Mouse (Mus musculus) kidney, adult 8-10 months (tissue): ENCODE data around the gene Tmem121b.

Source experiments
- DNase-seq, 2 experiments: peaks; one replicate each; pipeline ENCODE4 v3.0.0; 2022

The Tmem121b gene

DNA sequence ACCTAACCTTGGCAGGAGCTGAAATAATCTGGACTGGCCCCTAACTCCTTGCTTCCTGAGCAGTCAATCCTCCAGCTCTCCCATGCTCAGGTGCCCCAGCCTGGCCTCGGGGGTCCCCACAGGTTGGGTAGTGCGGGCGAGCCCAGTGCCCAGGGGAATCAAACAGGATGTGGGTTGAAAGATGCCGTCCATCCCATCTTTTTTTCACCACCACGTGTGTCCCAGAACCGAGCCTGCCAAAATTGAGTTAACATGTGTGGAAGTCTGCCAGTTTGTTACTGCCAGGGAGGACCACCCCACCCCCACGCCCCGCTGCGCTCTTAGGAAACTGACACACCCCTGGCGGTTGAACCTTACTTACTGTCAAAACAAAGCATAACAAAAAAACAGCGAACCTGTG lies 29.7 kb downstream of the Tmem121b start:
- DNase-seq = peak in 1 of 2 experiments; percentile 45

- peak; percentile 86 for DNase-seq
Observed at GRCm38 (mm10) chr6:120463086-120463871, 30.3 kb downstream of the Tmem121b start, which contains the start of gene Il17ra. Gene Il17ra, plus strand, starts transcription at chr6:120463247.

- DNase-seq = no peak
Observed at GRCm38 (mm10) chr6:120462251-120462650, 31.4 kb downstream of the Tmem121b start.

DNA sequence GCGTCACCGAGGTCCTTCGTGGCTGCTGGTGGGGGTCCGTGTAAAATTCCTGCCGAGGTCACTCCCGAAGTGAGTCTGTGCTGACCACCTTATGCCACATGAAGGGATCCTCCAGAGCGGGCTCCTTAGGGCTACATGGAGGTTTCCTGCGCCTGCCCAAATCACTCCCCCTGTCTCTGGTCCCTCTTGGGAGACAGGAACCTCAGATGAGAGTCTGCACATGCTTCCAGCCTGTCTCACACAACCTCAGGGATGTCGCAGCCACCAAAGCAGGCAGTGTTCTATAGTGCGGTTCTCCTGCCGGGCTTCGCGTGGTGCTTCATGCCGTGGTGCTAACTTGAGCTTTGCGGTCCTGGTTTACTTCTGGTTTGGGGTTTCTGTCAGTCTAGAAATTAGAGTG lies 32.4 kb downstream of the Tmem121b start:
- no peak for DNase-seq

DNA sequence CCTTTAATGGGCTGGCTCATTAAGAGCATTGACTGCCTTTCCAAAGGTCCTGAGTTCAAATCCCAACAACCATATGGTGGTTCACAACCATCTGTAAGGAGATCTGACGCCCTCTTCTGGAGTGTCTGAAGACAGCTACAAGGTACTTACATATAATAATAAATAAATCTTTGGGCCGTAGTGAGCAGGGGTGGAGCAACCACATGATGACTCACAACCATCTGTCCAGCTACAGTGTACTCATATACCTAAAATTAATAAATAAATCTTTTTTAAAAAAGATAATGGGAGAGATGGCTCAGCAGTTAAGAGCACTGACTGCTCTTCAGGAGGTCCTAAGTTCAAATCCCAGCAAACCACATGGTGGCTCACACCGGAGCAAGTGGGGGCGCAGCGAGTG lies 35.9 kb downstream of the Tmem121b start:
- DNase-seq = no peak

GRCm38 (mm10) chr6:120457074-120457473 lies 36.5 kb downstream of the Tmem121b start:
- DNase-seq = peak in 1 of 2 experiments; percentile 64

DNA sequence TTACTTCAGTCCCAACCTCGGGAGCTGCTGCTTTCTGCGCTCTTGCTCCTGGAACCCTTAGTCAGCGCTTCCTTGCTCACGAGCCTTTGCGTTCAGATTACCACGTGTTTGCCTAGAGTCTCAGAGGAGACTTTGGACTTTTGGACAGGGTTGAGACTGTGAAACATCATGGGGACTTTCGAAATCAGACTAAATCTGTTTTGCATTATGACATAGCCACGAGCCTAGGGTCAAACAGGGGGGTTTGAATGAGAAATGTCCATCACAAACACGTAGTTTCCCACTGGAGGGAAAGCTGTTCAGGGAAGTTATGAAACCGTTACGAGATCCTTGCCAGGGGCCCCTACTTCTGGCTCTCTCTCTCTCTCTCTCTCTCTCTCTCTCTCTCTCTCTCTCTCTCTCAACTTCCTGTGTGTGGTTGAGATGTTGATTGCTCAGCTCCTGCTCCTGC lies 39.0 kb downstream of the Tmem121b start:
- peak; percentile 73 to 84 for DNase-seq

DNA sequence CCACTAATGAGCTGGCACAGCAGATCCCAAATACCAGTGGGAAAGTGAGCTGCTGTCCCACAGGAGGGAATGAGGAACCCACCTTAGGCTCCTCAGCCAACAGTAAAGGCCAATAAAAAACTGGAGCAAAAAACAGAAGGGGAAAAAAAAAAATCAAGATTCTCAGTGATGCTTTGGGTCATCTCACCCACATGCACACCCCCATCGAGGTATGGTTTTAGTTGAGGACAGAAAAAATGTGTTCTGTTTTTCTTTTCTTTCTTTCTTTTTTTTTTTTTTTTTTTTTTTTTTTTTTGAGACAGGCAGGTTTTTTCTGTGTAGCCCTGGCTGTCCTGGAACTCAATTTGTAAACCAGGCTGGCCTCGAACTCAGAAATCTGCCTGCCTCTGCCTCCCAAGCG lies 40.1 kb downstream of the Tmem121b start:
- DNase-seq = no peak

DNA sequence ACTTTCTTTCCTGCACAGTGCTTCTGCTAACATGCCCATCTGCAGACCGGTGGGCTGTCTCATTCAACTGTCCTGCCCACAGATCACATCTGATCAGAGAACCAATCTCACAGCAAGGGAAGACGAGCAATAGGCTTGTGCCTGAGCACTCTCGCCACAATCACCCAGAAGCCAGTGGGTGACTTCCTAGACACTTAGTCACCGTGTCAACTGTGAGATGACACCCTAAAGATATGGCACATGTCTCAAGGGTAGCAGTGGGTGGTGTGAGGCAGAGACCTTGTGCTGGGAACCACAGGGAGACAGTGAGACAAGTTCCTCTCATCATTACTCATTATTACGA lies 40.5 kb downstream of the Tmem121b start:
- DNase-seq = no peak

- DNase-seq = no peak
Observed at GRCm38 (mm10) chr6:120452384-120453102, 41.1 kb downstream of the Tmem121b start.

- no peak for DNase-seq
Observed at GRCm38 (mm10) chr6:120450208-120450607, 43.4 kb downstream of the Tmem121b start.

DNA sequence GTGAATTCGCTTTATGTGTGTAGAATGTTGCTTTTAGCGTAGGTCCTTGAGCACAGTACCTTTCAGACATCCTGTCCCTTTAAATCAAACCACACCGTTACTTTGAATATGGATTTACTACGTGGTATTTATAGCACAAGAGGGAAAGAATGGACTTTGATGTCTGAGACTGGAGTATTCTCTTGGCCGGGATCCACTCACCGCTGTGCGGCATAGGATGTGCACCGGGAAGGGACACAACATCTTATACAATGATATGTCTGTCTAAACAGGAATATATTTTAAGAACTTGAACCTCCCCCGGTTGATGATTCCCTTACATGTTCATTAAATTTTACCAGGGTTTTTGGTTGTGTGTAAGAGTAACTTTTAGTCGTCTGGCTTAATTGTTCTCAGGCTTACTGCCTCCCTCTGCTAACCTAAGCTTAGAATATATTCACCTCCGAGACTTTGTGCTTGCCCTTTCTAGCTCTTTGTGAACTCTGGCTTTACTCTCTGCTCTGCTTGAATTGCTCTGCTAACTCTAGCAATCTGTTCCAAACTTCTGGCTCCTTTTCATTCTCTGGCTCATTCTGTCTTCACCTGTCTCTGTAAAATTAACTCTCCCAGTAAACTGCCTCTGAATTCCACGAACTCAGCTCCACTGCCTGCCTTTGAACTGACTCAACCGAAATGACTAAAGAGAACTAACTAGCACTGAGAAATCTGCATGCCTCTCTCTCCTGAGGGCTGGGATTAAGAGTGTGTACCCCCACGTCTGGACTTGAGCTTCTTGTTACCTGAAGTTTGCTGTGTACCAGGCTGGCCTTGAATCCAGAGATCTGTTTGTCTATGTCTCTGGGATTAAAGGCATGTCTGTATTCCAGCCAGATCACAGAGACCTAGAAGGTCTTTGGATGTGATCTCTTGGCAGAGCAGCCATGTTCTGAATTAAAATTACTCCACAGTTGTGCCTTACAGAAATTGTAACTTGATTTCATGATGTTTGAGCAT lies 49.9 kb downstream of the Tmem121b start:
- peak; percentile 48 to 78 for DNase-seq

DNA sequence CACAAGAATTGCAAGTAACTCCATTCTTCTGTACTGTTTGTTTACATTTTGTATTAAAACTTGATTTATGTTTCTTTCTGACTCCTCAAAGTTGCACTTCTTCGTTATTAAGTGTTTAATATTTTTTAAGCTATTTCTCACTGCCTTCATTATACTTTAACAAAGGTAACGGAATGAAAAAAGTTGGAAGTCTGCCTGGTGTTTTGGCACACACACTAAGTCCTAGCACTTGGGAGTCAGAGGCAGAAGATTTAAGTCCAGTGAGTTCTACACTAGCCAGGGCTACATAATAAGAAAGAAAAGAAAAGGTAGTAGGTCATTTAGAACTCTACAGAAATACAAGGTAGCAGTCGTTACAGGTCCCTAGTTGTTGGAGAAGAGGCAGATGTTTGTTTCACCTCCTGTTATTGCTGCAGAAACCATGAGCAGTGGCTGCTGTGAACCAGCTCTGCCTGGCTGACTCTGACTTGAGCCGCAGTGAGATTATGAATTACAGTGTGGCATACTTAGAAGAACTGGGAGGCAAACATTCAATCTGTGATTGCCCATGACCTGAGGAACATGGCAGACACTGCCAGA lies 51.3 kb downstream of the Tmem121b start:
- DNase-seq = peak; percentile 69 to 75
